ENCODE assay signal across 7 mouse cellular contexts in genomic region chr7:123124299-123124716, GRCm38 (mm10). TPM values are rescaled to one million over a fixed set of nuclear protein-coding genes. Genes with fewer than 3 reads are reported as not detected.
DNase-seq lines count a peak whose midpoint lies in the region; ATAC-seq and TF ChIP-seq lines count a peak whose summit lies in the region.

No protein-coding gene starts in this region.

- peak overlapping the region; percentile 91 for H3K4me3 ChIP-seq in bone marrow macrophage, adult 2 months (ENCODE audit: insufficient read depth, low read length)
- peak overlapping the region; percentile 98 for H3K4me3 ChIP-seq in forebrain, embryonic 14.5 days (ENCODE audit: low read depth, low read length)
- H3K4me3 ChIP-seq in liver, embryonic 12.5 days: peak overlapping the region; percentile 92

- peak; percentile 69 for DNase-seq in kidney, postnatal 10 days
- no peak for DNase-seq in kidney, adult 8-10 months
- no peak for DNase-seq in forebrain, embryonic 14.5 days (ENCODE audit: low spot score)
- no peak for DNase-seq in thymus, postnatal 14 days

- H3K27me3 ChIP-seq in forebrain, embryonic 14.5 days (replicated peaks; ENCODE audit: control insufficient read depth, insufficient read depth, low read length): no peaks in the 10 kb centered on the region
- H3K27me3 ChIP-seq in liver, embryonic 12.5 days (replicated peaks): no peaks in the 10 kb centered on the region

- peak overlapping the region; percentile 99 for H3K27ac ChIP-seq in bone marrow macrophage, adult 2 months (ENCODE audit: insufficient read depth, low read depth, low read length)
- peak overlapping the region; percentile 97 for H3K27ac ChIP-seq in forebrain, embryonic 14.5 days (ENCODE audit: low read depth, low read length)
- peak overlapping the region; percentile 91 for H3K27ac ChIP-seq in liver, embryonic 12.5 days

- no peak for TF ChIP-seq CTCF in bone marrow macrophage, adult 2 months (IDR thresholded peaks at IDR 0.05; ENCODE audit: low read depth, low read length)

- peak; percentile 82 for ATAC-seq in forebrain, embryonic 14.5 days
- ATAC-seq in liver, embryonic 12.5 days: peak; percentile 77
- no peak for ATAC-seq in granulocyte monocyte progenitor cell, adult 5-6 weeks (replicated peaks; ENCODE audit: poor library complexity, severe bottlenecking)

- WGBS in forebrain, embryonic 14.5 days: under 1% methylated on average over 34 of the region's 45 CpGs
- WGBS in liver, embryonic 12.5 days (ENCODE audit: insufficient replicate concordance): 6% methylated on average over 36 of the region's 45 CpGs

- no peak for TF ChIP-seq POLR2A in bone marrow macrophage, adult 2 months (IDR thresholded peaks at IDR 0.05; ENCODE audit: borderline replicate concordance, low read depth, low read length)

- H3K36me3 ChIP-seq in forebrain, embryonic 14.5 days (ENCODE audit: control insufficient read depth, insufficient read depth, low read length): peaks cover 9% of the 10 kb centered on the region
- peaks cover 23% of the 10 kb centered on the region for H3K36me3 ChIP-seq in liver, embryonic 12.5 days

- H3K9me3 ChIP-seq in forebrain, embryonic 14.5 days (replicated peaks; ENCODE audit: control insufficient read depth, low read length): no peaks in the 10 kb centered on the region
- H3K9me3 ChIP-seq in liver, embryonic 12.5 days (replicated peaks): no peaks in the 10 kb centered on the region

- peak overlapping the region; percentile 49 for H3K4me2 ChIP-seq in forebrain, embryonic 14.5 days (ENCODE audit: low read length)
- peak overlapping the region; percentile 72 for H3K4me2 ChIP-seq in liver, embryonic 12.5 days

- peak overlapping the region; percentile 92 for H3K9ac ChIP-seq in forebrain, embryonic 14.5 days (ENCODE audit: low read length)
- H3K9ac ChIP-seq in liver, embryonic 12.5 days: peak overlapping the region; percentile 95

- peaks cover 25% of the 10 kb centered on the region for H3K4me1 ChIP-seq in bone marrow macrophage, adult 2 months (ENCODE audit: control insufficient read depth, insufficient read depth, low read length)
- peaks cover 9% of the 10 kb centered on the region; the same call in 1 of the 2 replicates for H3K4me1 ChIP-seq in forebrain, embryonic 14.5 days (ENCODE audit: control insufficient read depth, insufficient read depth, low read length)
- peaks cover 41% of the 10 kb centered on the region for H3K4me1 ChIP-seq in liver, embryonic 12.5 days

RNA-seq across cellular contexts. Expression of gene Tnrc6a, which starts 0.6 kb away (rescaled TPM):
- polyA plus RNA-seq in bone marrow macrophage, adult 2 months (2012; ENCODE audit: insufficient read depth, insufficient read length, missing spikeins): 69.1 and 76.8 TPM in 2 replicates
- polyA plus RNA-seq in forebrain, embryonic 14.5 days (2014; fragmentation: Nextera tagmentation; extraction: Ambion mirVana): 33.1 and 41.1 TPM in 2 replicates
- 24.7 and 29.8 TPM in 2 replicates for polyA plus RNA-seq in liver, embryonic 12.5 days (2016; fragmentation: Nextera tagmentation; extraction: Ambion mirVana)
- 26.8 and 33.8 TPM in 2 replicates for total RNA-seq in granulocyte monocyte progenitor cell, adult 5-6 weeks (2014; fragmentation: Nextera tagmentation)
- 24.9 and 31.8 TPM in 2 replicates for total RNA-seq in granulocyte monocyte progenitor cell, adult 5-6 weeks (2017)
